Mouse (Mus musculus) limb, embryonic 14.5 days (tissue): ENCODE data around the gene Hs2st1. TPM values are rescaled to one million over a fixed set of nuclear protein-coding genes. Genes with fewer than 3 reads are reported as not detected.
A peak's percentile ranks its signal among the peaks of the same experiment; 100 is the strongest.

Experiments used
- ATAC-seq: fragments of 200-750 bp; cut with Nextera tagmentation; 2 replicates; pipeline ENCODE4 v1.8.0; 2017; ENCODE audit warnings: low read depth, moderate number of reproducible peaks, moderate TSS enrichment; ENCODE audit not compliant: low FRiP score
- DNase-seq: peaks from one replicate; pipeline ENCODE4 v3.0.0-alpha.2; 2015; ENCODE audit warnings: low spot score
- H3K27ac ChIP-seq: fragments of 300-500 bp; sonication (generic); replicated peaks from 2 replicates; pipeline ENCODE4 v1.5.1; 2014; ENCODE audit warnings: low read depth, mild to moderate bottlenecking, low read length, moderate library complexity, mixed read lengths
- H3K27me3 ChIP-seq: fragments of 300-500 bp; sonication (generic); 2 replicates; pipeline ENCODE4 v1.6.1; 2014; ENCODE audit warnings: low read length, mixed read lengths; ENCODE audit not compliant: control insufficient read depth, insufficient read depth
- H3K36me3 ChIP-seq: fragments of 300-500 bp; sonication (generic); 2 replicates; pipeline ENCODE4 v1.6.1; 2014; ENCODE audit warnings: mild to moderate bottlenecking, low read length, moderate library complexity, mixed read lengths; ENCODE audit not compliant: control insufficient read depth, insufficient read depth
- H3K4me1 ChIP-seq: fragments of 300-500 bp; sonication (generic); 2 replicates; pipeline ENCODE4 v1.6.1; 2014; ENCODE audit warnings: antibody characterized with exemption, low read length, mixed read lengths; ENCODE audit not compliant: control insufficient read depth, insufficient read depth
- H3K4me2 ChIP-seq: fragments of 300-500 bp; sonication (generic); replicated peaks from 2 replicates; pipeline ENCODE4 v1.6.1; 2014; ENCODE audit warnings: low read depth, mild to moderate bottlenecking, low read length, moderate library complexity; ENCODE audit not compliant: severe bottlenecking
- H3K4me3 ChIP-seq: fragments of 300-500 bp; sonication (generic); replicated peaks from 2 replicates; pipeline ENCODE4 v1.5.1; 2014; ENCODE audit warnings: low read length
- H3K9ac ChIP-seq: fragments of 300-500 bp; sonication (generic); 2 replicates; pipeline ENCODE4 v1.6.1; 2014; ENCODE audit warnings: mild to moderate bottlenecking, low read depth, low read length, moderate library complexity; ENCODE audit not compliant: severe bottlenecking
- H3K9me3 ChIP-seq: fragments of 300-500 bp; sonication (generic); 2 replicates; pipeline ENCODE4 v1.6.1; 2016; ENCODE audit warnings: low read length; ENCODE audit not compliant: control insufficient read depth
- POLR2A ChIP-seq: fragments of 200-500 bp; IDR thresholded peaks from 2 replicates; pipeline ENCODE4 v1.8.0; 2012; ENCODE audit warnings: inconsistent platforms, mild to moderate bottlenecking, moderate library complexity, borderline replicate concordance; ENCODE audit not compliant: insufficient read depth, insufficient read length; ENCODE audit errors: extremely low read depth
- WGBS: fragments of 180-500 bp; shearing (Covaris S2); extraction: QIAGEN DNeasy Blood & Tissue Kit; methylation state at CpG from one replicate; pipeline ENCODE4 v1.1.7; 2014; 5-methylcytosine and 5-hydroxymethylcytosine counted together
- polyA plus RNA-seq, 2 experiments: library from polyadenylated mRNA; depleted of rRNA in 1 of 2; stranded (reverse) in 1 of 2; unstranded in 1 of 2; fragments of >200 nt; fragmentation: Nextera tagmentation in 1 of 2; extraction: Ambion mirVana in 1 of 2; gene quantifications; 2 replicates each; pipeline versions ENCODE4 v1.2.1 to v1.2.3; 2012 to 2014

Hs2st1 gene
- polyA plus RNA-seq, 2 experiments: 15.8 to 20.6 TPM

- Histone ChIP-seq H3K9ac (no peak overlapping the region), H3K27ac (no peak overlapping the region), H3K9me3 (no peaks in the 10 kb centered on the region), H3K27me3 (no peaks in the 10 kb centered on the region), H3K36me3 (no peaks in the 10 kb centered on the region), H3K4me2 (no peak overlapping the region), H3K4me1 (peaks cover 3% of the 10 kb centered on the region; the same call in 1 of the 2 replicates), H3K4me3 (no peak overlapping the region)
- DNase-seq (no peak), ATAC-seq (no peak)
- no peak for TF ChIP-seq POLR2A
- 75% methylated on average over 14 of the region's 14 CpGs for WGBS
Observed at GRCm38 (mm10) chr3:144470901-144471300, 99.1 kb downstream of the Hs2st1 start.

GRCm38 (mm10) chr3:144467521-144467920 is 102.5 kb downstream of the Hs2st1 start:
- no peak for TF ChIP-seq POLR2A
- Histone ChIP-seq H3K4me1 (peaks cover 3% of the 10 kb centered on the region; the same call in 1 of the 2 replicates), H3K27me3 (no peaks in the 10 kb centered on the region), H3K27ac (no peak overlapping the region), H3K4me2 (no peak overlapping the region), H3K9ac (no peak overlapping the region), H3K4me3 (no peak overlapping the region), H3K9me3 (no peaks in the 10 kb centered on the region), H3K36me3 (peaks cover 14% of the 10 kb centered on the region; the same call in 1 of the 2 replicates)
- no peak for ATAC-seq
- WGBS: 77% methylated on average over 10 of the region's 10 CpGs
- peak; percentile 37 for DNase-seq

- H3K4me2 ChIP-seq: no peak overlapping the region
- TF ChIP-seq POLR2A: no peak
- 90% methylated on average over 8 of the region's 8 CpGs for WGBS
Observed at GRCm38 (mm10) chr3:144466108-144466678, 103.8 kb downstream of the Hs2st1 start.

GRCm38 (mm10) chr3:144462679-144463078 is 107.3 kb downstream of the Hs2st1 start:
- Histone ChIP-seq H3K4me1 (peaks cover 7% of the 10 kb centered on the region), H3K4me2 (no peak overlapping the region), H3K4me3 (no peak overlapping the region), H3K27me3 (no peaks in the 10 kb centered on the region), H3K9ac (no peak overlapping the region), H3K9me3 (no peaks in the 10 kb centered on the region), H3K36me3 (peaks cover 14% of the 10 kb centered on the region; the same call in 1 of the 2 replicates), H3K27ac (no peak overlapping the region)
- TF ChIP-seq POLR2A: no peak
- DNase-seq (no peak), ATAC-seq (no peak)
- 73% methylated on average over 10 of the region's 10 CpGs for WGBS

More at GRCm38 (mm10) chr3:144466108-144466678, 103.8 kb downstream of the Hs2st1 start:
- H3K9ac ChIP-seq: no peak overlapping the region
- H3K4me3 ChIP-seq: no peak overlapping the region
- H3K27me3 ChIP-seq: no peaks in the 10 kb centered on the region
- ATAC-seq (no peak), DNase-seq (no peak)
- no peak overlapping the region for H3K27ac ChIP-seq
- H3K36me3 ChIP-seq: peaks cover 14% of the 10 kb centered on the region; the same call in 1 of the 2 replicates
- peaks cover 3% of the 10 kb centered on the region; the same call in 1 of the 2 replicates for H3K4me1 ChIP-seq
- H3K9me3 ChIP-seq: no peaks in the 10 kb centered on the region

GRCm38 (mm10) chr3:144460183-144460788 is 109.7 kb downstream of the Hs2st1 start:
- no peak overlapping the region for H3K27ac ChIP-seq
- no peaks in the 10 kb centered on the region for H3K9me3 ChIP-seq
- no peak overlapping the region for H3K4me3 ChIP-seq
- no peak for ATAC-seq
- no peak overlapping the region for H3K4me2 ChIP-seq
- H3K4me1 ChIP-seq: peaks cover 7% of the 10 kb centered on the region
- H3K36me3 ChIP-seq: peaks cover 14% of the 10 kb centered on the region; the same call in 1 of the 2 replicates
- DNase-seq: peak; percentile 38
- no peak overlapping the region for H3K9ac ChIP-seq
- no peaks in the 10 kb centered on the region for H3K27me3 ChIP-seq
- 54% methylated on average over 5 of the region's 5 CpGs for WGBS
- TF ChIP-seq POLR2A: no peak
